Mouse (Mus musculus): ENCODE data around the gene Hyls1.

Hyls1 gene

GRCm38 (mm10) chr9:35543099-35543860 lies 26.9 kb downstream of the Hyls1 start:
- no peak for DNase-seq (ENCODE audit: low spot score in 2 of 2)

GRCm38 (mm10) chr9:35541941-35542340 lies 28.3 kb downstream of the Hyls1 start:
- DNase-seq (ENCODE audit: low spot score in 2 of 2): no peak

DNA sequence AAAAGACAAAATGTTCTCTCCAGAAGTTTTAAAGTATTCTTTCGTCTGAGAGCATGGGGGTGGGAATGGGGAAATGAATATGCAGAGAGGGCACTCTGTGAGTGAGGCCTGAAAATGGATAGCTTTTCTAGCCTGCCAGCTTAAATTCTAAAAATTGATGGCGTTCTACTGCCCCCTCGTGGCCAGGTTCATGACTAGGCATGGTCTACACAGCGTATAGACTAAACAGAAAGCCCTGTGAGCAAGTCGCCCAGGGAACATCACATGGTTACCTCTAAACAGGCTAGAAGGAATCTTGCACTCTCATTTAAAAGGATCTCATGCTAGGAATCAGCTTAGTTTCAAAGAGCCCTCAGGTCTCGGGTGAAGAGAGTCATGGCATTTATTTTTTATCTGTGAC lies 28.7 kb downstream of the Hyls1 start:
- DNase-seq (ENCODE audit: low spot score in 2 of 2): peak; percentile 50 to 74

DNA sequence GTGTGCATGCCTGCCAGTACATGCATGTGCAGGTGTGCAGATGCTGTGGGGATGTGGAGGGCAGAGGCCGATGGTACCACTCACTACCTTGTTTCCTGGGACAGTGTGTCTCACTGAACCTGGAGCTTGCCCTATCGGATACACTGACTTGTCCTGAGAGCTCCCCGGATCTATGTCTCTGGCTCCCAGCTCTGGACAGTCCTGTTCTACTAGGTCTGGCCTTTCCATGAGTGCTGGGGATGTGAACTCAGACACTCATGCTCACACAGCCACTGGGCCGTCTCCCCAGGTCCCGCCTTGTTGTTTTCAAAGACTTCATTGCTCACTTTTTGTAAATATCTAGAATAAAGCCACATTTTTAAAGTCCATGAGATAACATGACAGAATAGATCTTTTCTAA lies 29.2 kb downstream of the Hyls1 start:
- no peak for DNase-seq (ENCODE audit: low spot score in 2 of 2)

- DNase-seq (ENCODE audit: low spot score in 2 of 2): no peak
Measured at GRCm38 (mm10) chr9:35539001-35539750, 31.0 kb downstream of the Hyls1 start.

DNA sequence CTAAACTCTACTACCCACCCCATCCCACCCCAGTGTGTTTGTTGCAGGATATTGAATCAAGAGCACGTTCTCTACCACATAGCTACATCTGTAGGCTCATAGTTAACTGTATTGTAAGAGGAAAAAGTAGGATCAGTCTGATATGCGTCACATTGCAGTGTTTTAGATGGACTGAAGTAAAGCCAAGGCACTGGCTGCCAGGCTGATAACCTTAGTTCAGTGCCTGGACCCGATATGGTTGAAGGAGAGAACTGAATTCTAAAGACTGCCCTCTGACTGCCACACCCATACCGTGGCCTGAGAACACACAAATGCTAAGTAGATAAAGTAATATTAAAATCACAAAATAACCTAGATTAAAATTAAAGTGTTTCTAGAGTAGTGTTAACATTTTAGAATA lies 34.3 kb downstream of the Hyls1 start:
- DNase-seq (ENCODE audit: low spot score in 2 of 2): no peak

GRCm38 (mm10) chr9:35535110-35535509 lies 35.1 kb downstream of the Hyls1 start:
- peak in 1 of 2 experiments; percentile 12 for DNase-seq (ENCODE audit: low spot score in 2 of 2)

DNA sequence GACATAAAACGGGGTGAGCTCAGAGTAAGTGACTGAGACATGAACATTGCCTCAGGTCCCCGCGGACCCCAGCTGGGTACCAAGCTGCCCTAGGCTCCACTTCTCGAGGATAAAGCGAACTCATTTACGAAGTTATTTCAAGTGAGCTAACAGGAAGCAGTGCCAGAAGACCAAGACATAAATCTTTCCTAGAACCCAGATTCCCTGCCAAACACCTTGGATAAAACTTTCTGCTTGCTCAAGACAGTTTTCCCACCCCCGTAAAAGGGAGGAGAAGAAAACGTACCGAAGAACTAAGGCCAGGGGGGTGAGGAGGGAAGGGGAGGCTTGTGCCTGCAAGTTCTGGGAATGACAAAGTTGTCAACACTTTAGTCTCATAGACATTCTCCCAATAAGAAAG lies 36.9 kb downstream of the Hyls1 start:
- DNase-seq (ENCODE audit: low spot score in 2 of 2): no peak

- no peak for DNase-seq (ENCODE audit: low spot score in 2 of 2)
Measured at GRCm38 (mm10) chr9:35529796-35530195, 40.4 kb downstream of the Hyls1 start.

GRCm38 (mm10) chr9:35529141-35529540 lies 41.1 kb downstream of the Hyls1 start:
- no peak for DNase-seq (ENCODE audit: low spot score in 2 of 2)

GRCm38 (mm10) chr9:35523941-35524411 lies 46.2 kb downstream of the Hyls1 start:
- peak in 1 of 2 experiments; percentile 41 for DNase-seq (ENCODE audit: low spot score in 2 of 2)

GRCm38 (mm10) chr9:35523541-35523940 lies 46.7 kb downstream of the Hyls1 start:
- no peak for DNase-seq (ENCODE audit: low spot score in 2 of 2)

GRCm38 (mm10) chr9:35522821-35523515 lies 47.2 kb downstream of the Hyls1 start:
- DNase-seq (ENCODE audit: low spot score in 2 of 2): no peak

DNA sequence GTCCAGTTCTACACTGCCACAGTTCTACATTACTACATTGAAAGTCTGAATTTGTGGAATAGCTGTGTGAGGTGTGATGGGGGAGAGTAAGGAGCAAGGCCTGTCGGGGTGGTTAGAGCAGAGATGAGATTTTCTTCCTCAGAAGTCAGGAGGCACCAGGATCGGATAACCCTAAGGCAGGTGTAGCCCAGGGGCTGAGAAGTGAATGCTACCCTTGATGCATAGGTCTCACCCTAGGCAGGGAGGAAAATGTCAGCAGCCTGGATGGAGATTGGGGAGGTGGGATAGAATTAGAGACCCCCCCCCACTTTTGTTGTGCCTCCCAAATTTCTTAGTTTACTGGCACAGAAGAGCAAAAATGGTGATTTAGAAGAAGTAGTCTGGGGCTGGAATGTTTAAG lies 48.0 kb downstream of the Hyls1 start:
- no peak for DNase-seq (ENCODE audit: low spot score in 2 of 2)

- DNase-seq (ENCODE audit: low spot score in 2 of 2): no peak
Measured at GRCm38 (mm10) chr9:35520631-35521348, 49.4 kb downstream of the Hyls1 start.

DNA sequence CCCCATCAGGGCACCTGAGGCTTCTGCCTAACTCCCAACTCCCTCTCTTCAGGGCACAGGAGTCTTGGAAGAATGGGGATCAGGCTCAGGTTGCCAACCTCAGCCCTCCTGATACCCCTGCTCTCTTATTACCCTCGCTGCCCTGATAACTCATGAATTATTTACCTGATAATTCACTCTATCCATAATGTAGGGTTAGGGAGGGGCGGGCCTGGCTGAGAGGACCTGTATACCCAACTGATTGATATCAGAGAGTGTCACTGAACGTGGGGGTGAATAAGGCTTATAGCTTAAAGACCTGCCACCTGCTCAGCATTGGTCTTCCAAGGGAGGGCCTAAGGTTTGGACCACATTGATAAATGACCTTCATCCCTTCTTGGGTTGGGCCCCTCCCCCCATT lies 52.0 kb downstream of the Hyls1 start, which contains the start of gene Gm1113:
Gene Gm1113 (minus strand): TSS at position 101 of the 400 bp plus-strand sequence.
- DNase-seq (ENCODE audit: low spot score in 2 of 2): no peak

DNA sequence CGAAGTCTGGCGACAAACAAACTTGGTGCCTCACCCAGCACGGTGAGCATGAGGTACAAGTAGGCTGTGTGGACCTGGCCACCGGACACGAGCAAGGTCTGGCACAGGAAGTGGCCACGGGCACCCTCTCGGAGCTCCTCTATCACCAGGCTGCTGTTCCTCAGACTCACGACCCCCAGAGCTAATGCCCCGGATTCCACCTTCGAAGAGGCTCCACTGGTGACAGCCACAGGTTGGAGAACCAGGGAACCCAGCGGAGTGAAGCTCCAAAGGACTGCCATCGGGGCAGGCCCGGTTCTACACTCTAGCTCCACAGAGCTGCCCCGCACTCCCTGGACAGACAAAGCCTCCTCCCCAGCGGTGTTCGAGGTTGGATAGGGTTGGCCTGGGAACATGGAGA lies 53.5 kb downstream of the Hyls1 start:
- DNase-seq (ENCODE audit: low spot score in 2 of 2): no peak

DNA sequence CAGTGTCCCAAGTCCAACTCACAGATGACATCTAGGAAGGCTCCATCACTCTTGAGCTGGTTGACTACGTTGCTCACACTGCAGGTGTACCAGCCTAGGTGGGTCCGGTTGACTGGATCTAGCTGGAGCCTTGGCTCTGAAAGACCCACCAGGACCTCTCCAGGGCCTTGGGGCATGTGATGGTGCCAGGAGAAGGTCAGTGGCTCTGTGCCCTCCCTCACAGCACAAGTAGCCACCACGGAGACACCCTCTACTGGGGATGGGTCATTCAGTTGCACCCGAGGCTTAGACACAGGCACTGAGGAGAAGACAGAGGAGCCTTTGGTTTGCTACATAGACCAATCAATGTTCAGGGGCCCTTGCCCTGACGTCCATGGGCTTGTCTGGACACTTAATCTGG lies 54.0 kb downstream of the Hyls1 start:
- DNase-seq (ENCODE audit: low spot score in 2 of 2): no peak

DNA sequence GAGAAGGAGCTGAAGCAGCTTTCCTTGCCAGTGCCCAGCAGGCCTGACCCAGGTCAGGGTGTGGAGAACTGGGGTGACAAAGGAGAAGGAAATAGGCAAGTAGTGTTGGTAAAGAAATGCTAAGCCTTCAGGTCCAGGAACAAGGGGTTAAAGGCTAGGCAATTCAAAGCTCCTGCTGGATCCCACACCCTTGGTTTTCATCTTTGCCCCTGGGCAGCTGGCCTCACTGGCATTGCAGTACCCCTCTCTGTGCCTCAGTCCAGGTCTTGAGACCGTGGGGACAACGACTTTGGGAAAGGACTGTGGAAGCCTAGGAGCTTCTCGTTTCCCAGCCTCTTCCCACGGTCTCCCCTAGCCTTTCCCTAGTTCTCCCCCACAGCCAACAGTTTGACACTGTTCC lies 56.3 kb downstream of the Hyls1 start:
- DNase-seq (ENCODE audit: low spot score in 2 of 2): no peak
